Mouse (Mus musculus): ENCODE data around the gene Gm5089.

DNA sequence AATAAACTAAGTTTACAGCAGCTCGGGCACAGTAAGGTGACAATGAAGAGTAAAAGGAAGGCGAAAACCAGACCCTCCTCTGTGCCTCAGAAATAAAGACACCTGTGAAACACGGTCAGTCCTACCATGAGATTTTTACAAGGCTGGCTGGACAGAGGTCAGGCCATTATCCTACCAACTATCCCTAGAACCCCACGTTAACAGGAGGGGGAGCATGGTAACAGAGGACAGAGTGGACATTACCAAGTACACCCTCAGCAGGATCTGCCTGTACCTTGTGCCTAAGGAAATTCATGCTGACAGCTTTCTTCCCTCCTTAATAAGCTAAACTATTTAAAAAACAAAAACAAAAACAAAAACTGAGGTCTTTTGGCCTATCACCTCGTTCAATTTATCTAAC is 9.3 kb upstream of the Gm5089 start:
- TF ChIP-seq CTCF (IDR thresholded peaks at IDR 0.05; ENCODE audit: low read depth), result no peak
- no peak for TF ChIP-seq EP300 (IDR thresholded peaks at IDR 0.05; ENCODE audit: low read depth)

Data from heart, postnatal 0 days (tissue).